Mouse (Mus musculus) lung, adult 2 months (tissue): ENCODE measurements around the gene Nav1.

Experiments used
- CTCF ChIP-seq: fragments of 200-500 bp; IDR thresholded peaks from 2 replicates; pipeline ENCODE4 v1.5.1; 2011; ENCODE audit warnings: mild to moderate bottlenecking, low read length, control low read depth; ENCODE audit not compliant: insufficient read depth
- POLR2A ChIP-seq: fragments of 200-500 bp; IDR thresholded peaks from 2 replicates; pipeline ENCODE4 v1.6.1; 2011; ENCODE audit warnings: low read depth, mild to moderate bottlenecking, control low read depth, low read length, borderline replicate concordance; ENCODE audit errors: extremely low read depth

DNA sequence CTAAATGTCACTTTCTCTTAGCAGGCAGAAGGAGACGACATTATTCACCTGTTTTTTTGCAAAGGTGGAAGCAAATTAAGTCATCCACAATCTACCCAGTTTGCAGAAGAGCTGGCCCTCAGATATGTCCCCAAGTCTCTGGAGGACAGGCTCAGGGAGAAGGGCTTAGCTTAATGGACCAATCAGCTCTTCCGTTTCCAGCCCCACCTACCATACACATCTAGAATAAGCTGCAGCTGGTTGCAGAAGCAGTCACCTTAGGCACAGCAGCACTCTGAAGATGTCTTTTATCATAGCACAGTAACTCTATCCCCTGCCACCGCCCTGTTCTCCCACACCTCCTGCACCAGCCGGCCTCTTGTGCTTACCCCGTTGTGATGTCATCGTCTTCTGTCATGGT, 75.1 kb downstream of the Nav1 start:
- TF ChIP-seq CTCF (no peak), POLR2A (no peak)
